Mouse (Mus musculus) intestine, postnatal 0 days (tissue): ENCODE results near the gene Dst. TPM values are rescaled to one million over a fixed set of nuclear protein-coding genes. Genes with fewer than 3 reads are reported as not detected.
A peak's percentile ranks its signal among the peaks of the same experiment; 100 is the strongest.

ENCODE experiments used
- ATAC-seq: fragments of 200-750 bp; cut with Nextera tagmentation; 2 replicates; pipeline ENCODE4 v1.8.0; 2017; ENCODE audit warnings: mild to moderate bottlenecking, moderate TSS enrichment, moderate library complexity
- H3K27ac ChIP-seq: fragments of 300-500 bp; sonication (generic); 2 replicates; pipeline ENCODE4 v1.5.1; 2014; ENCODE audit warnings: mild to moderate bottlenecking, low read depth, low read length, moderate library complexity
- H3K27me3 ChIP-seq: fragments of 300-500 bp; sonication (generic); replicated peaks from 2 replicates; pipeline ENCODE4 v1.6.1; 2014; ENCODE audit warnings: low read length, mixed read lengths; ENCODE audit not compliant: control insufficient read depth, insufficient read depth
- H3K36me3 ChIP-seq: fragments of 300-500 bp; sonication (generic); 2 replicates; pipeline ENCODE4 v1.6.1; 2014; ENCODE audit warnings: mild to moderate bottlenecking, moderate library complexity; ENCODE audit not compliant: control insufficient read depth, insufficient read depth
- H3K4me1 ChIP-seq: fragments of 300-500 bp; sonication (generic); replicated peaks from 2 replicates; pipeline ENCODE4 v1.6.1; 2014; ENCODE audit warnings: antibody characterized with exemption, low read length, mixed read lengths; ENCODE audit not compliant: control insufficient read depth, insufficient read depth
- H3K4me2 ChIP-seq: fragments of 300-500 bp; sonication (generic); replicated peaks from 2 replicates; pipeline ENCODE4 v1.6.1; 2014; ENCODE audit warnings: low read depth, mild to moderate bottlenecking, moderate library complexity
- H3K4me3 ChIP-seq: fragments of 300-500 bp; sonication (generic); 2 replicates; pipeline ENCODE4 v1.5.1; 2014; ENCODE audit warnings: low read depth, low read length
- H3K9ac ChIP-seq: fragments of 300-500 bp; sonication (generic); 2 replicates; pipeline ENCODE4 v1.6.1; 2014; ENCODE audit warnings: mild to moderate bottlenecking, low read depth, low read length
- H3K9me3 ChIP-seq: fragments of 300-500 bp; sonication (generic); 2 replicates; pipeline ENCODE4 v1.6.1; 2016; ENCODE audit warnings: mixed run types; ENCODE audit not compliant: control insufficient read depth
- CTCF ChIP-seq: sonication (generic); IDR thresholded peaks from 2 replicates; pipeline ENCODE4 v1.5.1; 2016; ENCODE audit warnings: low read depth, mild to moderate bottlenecking, control low read depth, antibody characterized with exemption, moderate library complexity
- WGBS: fragments of 180-500 bp; shearing (Covaris S2); extraction: QIAGEN DNeasy Blood & Tissue Kit; methylation state at CpG from one replicate; pipeline ENCODE4 v1.1.7; 2014; 5-methylcytosine and 5-hydroxymethylcytosine counted together
- microRNA-seq: library from miRNA; unstranded; fragments of <30 nt; microRNA quantifications from one replicate; pipeline ENCODE4, GENCODE M21; 2016
- polyA plus RNA-seq: library from polyadenylated mRNA; unstranded; fragments of >200 nt; fragmentation: Nextera tagmentation; extraction: Ambion mirVana; gene quantifications from 2 replicates; pipeline ENCODE4 v1.2.1, GENCODE M21; 2015

Gene Dst
- polyA plus RNA-seq, 1 experiment from 2014 or later = 19.0 TPM

GRCm38 (mm10) chr1:34312806-34313205 lies 404.8 kb downstream of the Dst start:
- H3K9me3 ChIP-seq = no peaks in the 10 kb centered on the region
- H3K27ac ChIP-seq = no peak overlapping the region
- H3K4me1 ChIP-seq = no peaks in the 10 kb centered on the region
- H3K4me3 ChIP-seq = no peak overlapping the region
- 86% methylated on average over 4 of the region's 4 CpGs for WGBS
- H3K9ac ChIP-seq = no peak overlapping the region
- no peaks in the 10 kb centered on the region for H3K27me3 ChIP-seq
- no peak overlapping the region for H3K4me2 ChIP-seq
- ATAC-seq = no peak
- TF ChIP-seq CTCF = no peak
- H3K36me3 ChIP-seq = peaks cover 8% of the 10 kb centered on the region

GRCm38 (mm10) chr1:34315381-34315780 lies 407.4 kb downstream of the Dst start:
- Histone ChIP-seq H3K9ac (no peak overlapping the region), H3K9me3 (no peaks in the 10 kb centered on the region), H3K36me3 (no peaks in the 10 kb centered on the region), H3K4me2 (no peak overlapping the region), H3K4me3 (no peak overlapping the region), H3K4me1 (no peaks in the 10 kb centered on the region), H3K27ac (no peak overlapping the region), H3K27me3 (no peaks in the 10 kb centered on the region)
- WGBS = 29% methylated on average over 5 of the region's 5 CpGs
- no peak for TF ChIP-seq CTCF
- ATAC-seq = 0 out of 2 replicates have a peak, but pooled peaks have one; percentile 28

- no peak overlapping the region for H3K4me2 ChIP-seq
- WGBS = 82% methylated on average over 7 of the region's 7 CpGs
- no peaks in the 10 kb centered on the region for H3K9me3 ChIP-seq
- H3K4me3 ChIP-seq = no peak overlapping the region
- no peak for ATAC-seq
- no peaks in the 10 kb centered on the region for H3K4me1 ChIP-seq
- H3K27ac ChIP-seq = no peak overlapping the region
- no peaks in the 10 kb centered on the region for H3K36me3 ChIP-seq
- H3K9ac ChIP-seq = no peak overlapping the region
- no peak for TF ChIP-seq CTCF
- no peaks in the 10 kb centered on the region for H3K27me3 ChIP-seq
Observed at GRCm38 (mm10) chr1:34324255-34324654, 416.2 kb downstream of the Dst start.

- Histone ChIP-seq H3K4me3 (no peak overlapping the region), H3K27me3 (no peaks in the 10 kb centered on the region), H3K9ac (no peak overlapping the region), H3K4me2 (no peak overlapping the region), H3K27ac (no peak overlapping the region), H3K36me3 (no peaks in the 10 kb centered on the region), H3K9me3 (no peaks in the 10 kb centered on the region), H3K4me1 (no peaks in the 10 kb centered on the region)
- no peak for TF ChIP-seq CTCF
- WGBS = 78% methylated on average over 6 of the region's 6 CpGs
- ATAC-seq = no peak
Observed at GRCm38 (mm10) chr1:34328606-34329005, 420.6 kb downstream of the Dst start.

- 63% methylated on average over 3 of the region's 3 CpGs for WGBS
- Histone ChIP-seq H3K36me3 (no peaks in the 10 kb centered on the region), H3K27me3 (no peaks in the 10 kb centered on the region), H3K4me1 (no peaks in the 10 kb centered on the region), H3K9ac (no peak overlapping the region), H3K4me2 (no peak overlapping the region), H3K27ac (no peak overlapping the region), H3K9me3 (no peaks in the 10 kb centered on the region), H3K4me3 (no peak overlapping the region)
- ATAC-seq = no peak
- TF ChIP-seq CTCF = no peak
Observed at GRCm38 (mm10) chr1:34331767-34332166, 423.7 kb downstream of the Dst start.

Small RNA genes within 50 kb of the gene (microRNA-seq; reads per million reads assigned to microRNA genes)
- gene Mir6896 = not detected

Other genes starting within 250 kb of the Dst start
- 8.4 and 8.8 TPM in 2 replicates for gene Prim2, start 238.4 kb upstream of the Dst start, polyA plus RNA-seq
- gene Rab23, start 188.3 kb upstream of the Dst start, polyA plus RNA-seq = 9.7 and 11.5 TPM in 2 replicates
- gene Bag2, start 150.4 kb upstream of the Dst start, polyA plus RNA-seq = 26.0 and 27.4 TPM in 2 replicates
- gene Zfp451, start 93.6 kb upstream of the Dst start, polyA plus RNA-seq = 5.9 and 6.7 TPM in 2 replicates
- 0.33 and 0.35 TPM in 2 replicates for gene Bend6, start 409 bp upstream of the Dst start, polyA plus RNA-seq